Mouse (Mus musculus) kidney, postnatal 25 days (tissue): Measurements from ENCODE around the gene Pdhb.
"Not testable (repeated sequence)": the region's sequence is repeated elsewhere in the genome, so short reads cannot be mapped to it uniquely, and the experiment has no call there.

Experiments used
- DNase-seq, 2 experiments: peaks; one replicate each; pipeline ENCODE4 v3.0.0; 2021; ENCODE audit warnings: mixed read lengths in 2 of 2

The Pdhb gene

GRCm38 (mm10) chr14:8132789-8133188 is 40.0 kb downstream of the Pdhb start:
- no peak for DNase-seq

- no peak for DNase-seq
These were observed 44.9 kb downstream of the Pdhb start for GRCm38 (mm10) chr14:8127971-8128370.

- DNase-seq: no peak
These were observed 48.6 kb downstream of the Pdhb start for GRCm38 (mm10) chr14:8124046-8124881.

GRCm38 (mm10) chr14:8123611-8124010 is 49.2 kb downstream of the Pdhb start:
- not testable (repeated sequence) for DNase-seq

GRCm38 (mm10) chr14:8123141-8123540 is 49.7 kb downstream of the Pdhb start:
- DNase-seq: no peak

GRCm38 (mm10) chr14:8119904-8120303 is 52.9 kb downstream of the Pdhb start:
- DNase-seq: no peak

- no peak for DNase-seq
These were observed 53.4 kb downstream of the Pdhb start for GRCm38 (mm10) chr14:8119454-8119853.

GRCm38 (mm10) chr14:8117371-8117770 is 55.5 kb downstream of the Pdhb start:
- no peak for DNase-seq
